Mouse (Mus musculus) right cerebral cortex, postnatal 25 days (tissue): ENCODE data around the gene C530008M17Rik.
"Not testable (repeated sequence)": the region's sequence is repeated elsewhere in the genome, so short reads cannot be mapped to it uniquely, and the experiment has no call there.

Experiments
- DNase-seq: peaks from one replicate; pipeline ENCODE4 v3.0.0; 2022

Gene C530008M17Rik

DNA sequence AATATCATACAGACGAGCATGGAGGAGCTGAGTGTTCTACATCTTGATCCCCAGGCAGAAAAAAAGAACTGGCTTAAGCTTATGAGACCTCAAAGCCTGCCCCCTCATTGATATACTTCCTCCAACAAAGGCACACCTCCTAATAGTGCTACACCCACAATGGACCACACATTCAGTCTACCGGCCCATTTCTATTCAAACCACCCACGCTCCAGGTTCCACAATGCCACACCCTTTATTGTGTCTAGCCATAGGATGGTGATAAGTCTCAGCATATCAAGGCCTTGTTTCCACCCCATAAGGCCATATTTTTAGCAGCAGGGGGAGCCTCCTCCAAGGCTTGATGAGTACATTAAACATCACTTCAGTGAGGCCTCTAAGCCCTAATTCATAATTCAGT lies 254.5 kb downstream of the C530008M17Rik start:
- no peak for DNase-seq

DNA sequence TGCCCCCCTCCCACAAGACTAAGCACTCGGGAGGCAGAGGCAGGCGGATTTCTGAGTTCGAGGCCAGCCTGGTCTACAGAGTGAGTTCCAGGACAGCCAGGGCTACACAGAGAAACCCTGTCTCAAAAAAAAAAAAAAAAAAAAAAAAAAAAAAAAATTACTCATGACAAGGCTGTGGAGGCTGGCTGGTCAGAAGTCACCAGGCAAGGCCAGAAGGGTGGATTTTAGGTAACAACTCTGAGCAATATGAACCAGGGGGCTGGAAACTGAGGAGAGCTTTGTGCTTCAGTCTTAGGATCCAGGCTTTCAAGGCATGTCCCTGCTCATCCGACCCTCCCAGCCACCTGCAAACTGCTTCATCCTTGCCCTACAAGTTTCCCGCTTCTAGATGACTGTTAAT lies 256.2 kb downstream of the C530008M17Rik start:
- not testable (repeated sequence) for DNase-seq

DNA sequence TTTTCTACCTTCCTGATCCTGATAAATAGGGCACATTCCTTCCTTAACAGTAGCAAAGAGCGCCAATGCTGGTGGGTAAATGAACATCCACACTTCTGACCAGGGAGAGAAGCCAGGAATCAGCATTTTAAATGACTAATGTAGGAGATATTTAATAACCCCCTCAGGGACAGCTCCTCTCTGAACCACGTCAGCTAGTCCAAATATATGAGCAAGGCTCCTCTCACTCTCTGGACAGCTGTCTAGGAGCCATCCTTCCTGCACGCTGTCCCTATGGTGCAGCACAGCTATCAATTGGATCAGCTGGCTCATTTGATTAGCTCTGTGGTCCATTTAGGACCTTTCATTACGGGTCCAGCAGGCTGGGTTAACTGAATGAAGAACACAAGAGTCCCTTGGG lies 266.5 kb downstream of the C530008M17Rik start:
- no peak for DNase-seq
